Mouse (Mus musculus): ENCODE results near the gene Btbd6.

Gene Btbd6

GRCm38 (mm10) chr12:113012443-113012842 lies 36.2 kb downstream of the Btbd6 start:
- no peak for DNase-seq

- DNase-seq = no peak
Measured at GRCm38 (mm10) chr12:113013021-113013491, 36.8 kb downstream of the Btbd6 start.

GRCm38 (mm10) chr12:113013604-113014558 lies 37.6 kb downstream of the Btbd6 start, which contains the start of gene Pacs2:
Gene Pacs2, plus strand, starts transcription at chr12:113014508.
- DNase-seq = peak; percentile 92 to 96

- peak; percentile 42 to 51 for DNase-seq
Measured at GRCm38 (mm10) chr12:113014561-113015556, 38.6 kb downstream of the Btbd6 start.

GRCm38 (mm10) chr12:113015956-113016355 lies 39.7 kb downstream of the Btbd6 start:
- DNase-seq = no peak

- no peak for DNase-seq
Measured at GRCm38 (mm10) chr12:113016976-113017375, 40.7 kb downstream of the Btbd6 start.

- no peak for DNase-seq
Measured at GRCm38 (mm10) chr12:113017429-113017984, 41.2 kb downstream of the Btbd6 start.

- no peak for DNase-seq
Measured at GRCm38 (mm10) chr12:113018763-113019162, 42.5 kb downstream of the Btbd6 start.

- no peak for DNase-seq
Measured at GRCm38 (mm10) chr12:113021488-113021887, 45.2 kb downstream of the Btbd6 start.

GRCm38 (mm10) chr12:113023082-113023481 lies 46.8 kb downstream of the Btbd6 start:
- DNase-seq = peak in 1 of 2 experiments; percentile 36

GRCm38 (mm10) chr12:113026557-113026956 lies 50.3 kb downstream of the Btbd6 start:
- DNase-seq = no peak

GRCm38 (mm10) chr12:113027495-113027894 lies 51.2 kb downstream of the Btbd6 start:
- no peak for DNase-seq

- DNase-seq = no peak
Measured at GRCm38 (mm10) chr12:113028067-113028466, 51.8 kb downstream of the Btbd6 start.
